Mouse (Mus musculus): Measurements from ENCODE around the gene Ccdc171. TPM values are rescaled to one million over a fixed set of nuclear protein-coding genes. Genes with fewer than 3 reads are reported as not detected.
"Not testable (repeated sequence)": the region's sequence is repeated elsewhere in the genome, so short reads cannot be mapped to it uniquely, and the experiment has no call there.

The Ccdc171 gene
- total and polyA plus RNA-seq, 2 experiments = 1.4 to 6.8 TPM

GRCm38 (mm10) chr4:83493112-83493511 lies 32.2 kb upstream of the Ccdc171 start:
- H3K27ac ChIP-seq (replicated peaks; ENCODE audit: insufficient read depth, low read depth, low read length) = no peak overlapping the region
- TF ChIP-seq CTCF (IDR thresholded peaks at IDR 0.05; ENCODE audit: low read depth, low read length) (no peak), POLR2A (IDR thresholded peaks at IDR 0.05; ENCODE audit: extremely low read depth, insufficient read depth, low read length) (no peak)
- no peaks in the 10 kb centered on the region for H3K27me3 ChIP-seq (ENCODE audit: control insufficient read depth, insufficient read depth, low read length)
- H3K79me2 ChIP-seq (ENCODE audit: control insufficient read depth, insufficient read depth, low read length) = no peaks in the 10 kb centered on the region
- 95% methylated on average over 1 of the region's 1 CpGs for WGBS
- H3K4me3 ChIP-seq (ENCODE audit: insufficient read depth, low read depth, low read length) = no peak overlapping the region
- no peaks in the 10 kb centered on the region for H3K4me1 ChIP-seq (ENCODE audit: control insufficient read depth, insufficient read depth, low read length)
- H3K9ac ChIP-seq (ENCODE audit: low read depth, low read length) = no peak overlapping the region
- H3K36me3 ChIP-seq (ENCODE audit: control insufficient read depth, insufficient read depth, low read length) = no peaks in the 10 kb centered on the region
- DNase-seq (ENCODE audit: extremely low read depth, low read depth, low spot score) = no peak

DNA sequence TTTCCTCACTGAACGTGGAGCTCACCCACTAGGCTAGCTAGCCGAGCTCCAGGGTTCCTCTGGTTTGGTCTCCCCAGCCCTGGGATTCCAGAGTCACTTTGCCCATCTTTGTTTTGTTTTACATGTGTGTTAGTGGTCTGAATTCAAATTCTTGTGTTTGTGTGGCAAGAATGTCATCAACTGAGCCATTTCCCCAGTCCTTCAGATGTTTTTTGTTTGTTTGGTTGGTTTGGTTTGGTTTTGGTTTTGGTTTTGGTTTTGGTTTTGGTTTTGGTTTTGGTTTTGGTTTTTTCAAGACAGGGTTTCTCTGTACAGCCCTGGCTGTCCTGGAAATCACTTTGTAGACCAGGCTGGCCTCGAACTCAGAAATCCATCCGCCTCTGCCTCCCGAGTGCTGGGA lies 28.3 kb upstream of the Ccdc171 start:
- H3K79me2 ChIP-seq (ENCODE audit: control insufficient read depth, insufficient read depth, low read length); H3K27ac ChIP-seq (replicated peaks; ENCODE audit: insufficient read depth, low read depth, low read length); H3K9ac ChIP-seq (ENCODE audit: low read depth, low read length); H3K27me3 ChIP-seq (ENCODE audit: control insufficient read depth, insufficient read depth, low read length); H3K4me3 ChIP-seq (ENCODE audit: insufficient read depth, low read depth, low read length); H3K36me3 ChIP-seq (ENCODE audit: control insufficient read depth, insufficient read depth, low read length); DNase-seq (ENCODE audit: extremely low read depth, low read depth, low spot score); H3K4me1 ChIP-seq (ENCODE audit: control insufficient read depth, insufficient read depth, low read length): not testable (repeated sequence)
- 93% methylated on average over 5 of the region's 5 CpGs for WGBS

DNA sequence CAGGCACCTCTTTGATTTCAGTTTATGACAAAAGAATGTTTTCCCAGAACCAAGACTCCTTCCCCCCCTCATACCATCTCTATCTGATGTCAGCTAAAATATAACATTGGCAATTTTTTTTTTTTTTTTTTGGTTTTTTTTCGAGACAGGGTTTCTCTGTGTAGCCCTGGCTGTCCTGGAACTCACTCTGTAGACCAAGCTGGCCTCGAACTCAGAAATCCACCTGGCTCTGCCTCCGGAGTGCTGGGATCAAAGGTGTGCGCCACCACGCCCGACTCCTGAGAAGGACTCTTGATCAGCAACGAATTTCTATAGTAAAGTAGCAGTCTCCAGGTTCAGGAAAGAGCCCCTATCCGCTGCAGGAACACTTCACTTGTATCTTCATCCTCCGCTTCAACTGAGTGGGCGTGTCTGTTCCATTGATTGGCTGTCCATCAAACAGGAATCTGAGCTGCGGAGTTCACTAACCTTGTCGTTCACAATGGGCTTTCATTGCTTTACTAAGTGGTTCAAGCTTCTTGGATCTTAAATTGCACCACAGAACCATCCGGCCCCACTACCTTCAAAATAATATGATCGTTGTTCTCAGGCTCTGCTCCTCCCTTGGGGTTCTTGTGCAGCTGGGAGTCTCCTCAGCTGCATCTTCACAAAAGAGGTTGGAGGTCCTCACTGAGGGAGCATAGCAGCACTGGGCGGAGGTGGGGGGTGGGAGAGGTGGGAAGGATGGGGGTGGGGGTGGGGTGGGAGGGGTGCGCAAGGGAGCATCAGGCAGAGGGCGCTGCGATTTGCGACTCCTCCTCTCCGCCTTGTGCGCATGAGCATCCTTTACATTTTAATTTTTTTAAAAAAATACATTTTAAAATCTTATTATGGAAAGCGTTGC lies 24.9 kb upstream of the Ccdc171 start:
- H3K4me3 ChIP-seq (ENCODE audit: insufficient read depth, low read depth, low read length) = no peak overlapping the region
- DNase-seq (ENCODE audit: extremely low read depth, low read depth, low spot score) = no peak
- H3K27ac ChIP-seq (replicated peaks; ENCODE audit: insufficient read depth, low read depth, low read length) = no peak overlapping the region
- TF ChIP-seq POLR2A (IDR thresholded peaks at IDR 0.05; ENCODE audit: extremely low read depth, insufficient read depth, low read length) (no peak), CTCF (IDR thresholded peaks at IDR 0.05; ENCODE audit: low read depth, low read length) (no peak)
- 18% methylated on average over 22 of the region's 22 CpGs for WGBS
- no peaks in the 10 kb centered on the region for H3K36me3 ChIP-seq (ENCODE audit: control insufficient read depth, insufficient read depth, low read length)
- H3K79me2 ChIP-seq (ENCODE audit: control insufficient read depth, insufficient read depth, low read length) = no peaks in the 10 kb centered on the region
- H3K4me1 ChIP-seq (ENCODE audit: control insufficient read depth, insufficient read depth, low read length) = no peaks in the 10 kb centered on the region
- H3K27me3 ChIP-seq (ENCODE audit: control insufficient read depth, insufficient read depth, low read length) = no peaks in the 10 kb centered on the region
- no peak overlapping the region for H3K9ac ChIP-seq (ENCODE audit: low read depth, low read length)

DNA sequence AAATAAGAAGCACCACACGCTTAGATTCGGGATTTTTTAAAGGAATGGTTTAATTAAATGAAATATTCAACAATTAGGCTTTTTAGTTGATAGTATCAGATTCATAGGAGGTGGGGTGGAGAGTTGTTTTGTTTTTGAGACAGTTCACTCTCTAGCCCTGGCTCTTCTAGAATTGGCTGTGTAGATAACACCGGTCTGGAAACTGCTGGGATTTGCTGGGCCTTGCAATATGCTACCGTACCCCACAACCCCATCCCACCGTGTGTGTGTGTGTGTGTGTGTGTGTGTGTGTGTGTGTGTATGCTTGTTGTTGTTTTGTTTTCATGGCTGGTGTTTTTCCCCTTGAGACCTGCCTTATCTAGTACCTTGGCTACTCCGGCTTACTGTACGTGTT lies 24.3 kb upstream of the Ccdc171 start:
- no peak overlapping the region for H3K9ac ChIP-seq (ENCODE audit: low read depth, low read length)
- no peak for DNase-seq (ENCODE audit: extremely low read depth, low read depth, low spot score)
- no peak overlapping the region for H3K4me3 ChIP-seq (ENCODE audit: insufficient read depth, low read depth, low read length)
- H3K27me3 ChIP-seq (ENCODE audit: control insufficient read depth, insufficient read depth, low read length) = no peaks in the 10 kb centered on the region
- H3K36me3 ChIP-seq (ENCODE audit: control insufficient read depth, insufficient read depth, low read length) = no peaks in the 10 kb centered on the region
- no peaks in the 10 kb centered on the region for H3K4me1 ChIP-seq (ENCODE audit: control insufficient read depth, insufficient read depth, low read length)
- 56% methylated on average over 7 of the region's 7 CpGs for WGBS
- H3K27ac ChIP-seq (replicated peaks; ENCODE audit: insufficient read depth, low read depth, low read length) = no peak overlapping the region
- no peaks in the 10 kb centered on the region for H3K79me2 ChIP-seq (ENCODE audit: control insufficient read depth, insufficient read depth, low read length)
- TF ChIP-seq CTCF (IDR thresholded peaks at IDR 0.05; ENCODE audit: low read depth, low read length) = no peak
- TF ChIP-seq POLR2A (IDR thresholded peaks at IDR 0.05; ENCODE audit: extremely low read depth, insufficient read depth, low read length) = no peak

DNA sequence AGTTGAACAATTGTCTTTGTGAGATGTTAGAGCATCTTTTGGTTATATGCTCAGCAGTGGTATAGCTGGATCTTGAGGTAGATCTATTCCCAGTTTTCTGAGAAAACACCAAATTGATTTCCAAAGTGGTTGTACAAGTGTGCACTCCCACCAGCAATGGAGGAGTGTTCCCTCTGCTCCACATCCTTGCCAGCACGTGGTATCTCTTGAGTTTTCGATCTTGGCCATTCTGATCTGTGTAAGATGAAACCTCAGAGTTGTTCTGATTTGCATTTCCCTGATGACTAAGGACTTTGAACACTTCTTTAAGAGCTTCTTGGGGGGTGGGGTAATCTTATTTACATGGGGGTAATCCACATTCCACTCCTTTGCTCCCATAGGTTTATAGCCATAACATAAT lies 15.7 kb upstream of the Ccdc171 start:
- 63% methylated on average over 2 of the region's 2 CpGs for WGBS
- H3K9ac ChIP-seq (ENCODE audit: low read depth, low read length) = no peak overlapping the region
- DNase-seq (ENCODE audit: extremely low read depth, low read depth, low spot score) = no peak
- TF ChIP-seq CTCF (IDR thresholded peaks at IDR 0.05; ENCODE audit: low read depth, low read length) (no peak), POLR2A (IDR thresholded peaks at IDR 0.05; ENCODE audit: extremely low read depth, insufficient read depth, low read length) (no peak)
- no peak overlapping the region for H3K4me3 ChIP-seq (ENCODE audit: insufficient read depth, low read depth, low read length)
- H3K4me1 ChIP-seq (ENCODE audit: control insufficient read depth, insufficient read depth, low read length) = no peaks in the 10 kb centered on the region
- no peaks in the 10 kb centered on the region for H3K27me3 ChIP-seq (ENCODE audit: control insufficient read depth, insufficient read depth, low read length)
- no peaks in the 10 kb centered on the region for H3K79me2 ChIP-seq (ENCODE audit: control insufficient read depth, insufficient read depth, low read length)
- no peak overlapping the region for H3K27ac ChIP-seq (replicated peaks; ENCODE audit: insufficient read depth, low read depth, low read length)
- H3K36me3 ChIP-seq (ENCODE audit: control insufficient read depth, insufficient read depth, low read length) = no peaks in the 10 kb centered on the region

GRCm38 (mm10) chr4:83511083-83511482 lies 14.3 kb upstream of the Ccdc171 start:
- no peaks in the 10 kb centered on the region for H3K27me3 ChIP-seq (ENCODE audit: control insufficient read depth, insufficient read depth, low read length)
- no peaks in the 10 kb centered on the region for H3K79me2 ChIP-seq (ENCODE audit: control insufficient read depth, insufficient read depth, low read length)
- no peak for DNase-seq (ENCODE audit: extremely low read depth, low read depth, low spot score)
- H3K4me3 ChIP-seq (ENCODE audit: insufficient read depth, low read depth, low read length) = no peak overlapping the region
- H3K36me3 ChIP-seq (ENCODE audit: control insufficient read depth, insufficient read depth, low read length) = no peaks in the 10 kb centered on the region
- WGBS = 80% methylated on average over 8 of the region's 8 CpGs
- TF ChIP-seq CTCF (IDR thresholded peaks at IDR 0.05; ENCODE audit: low read depth, low read length) (no peak), POLR2A (IDR thresholded peaks at IDR 0.05; ENCODE audit: extremely low read depth, insufficient read depth, low read length) (no peak)
- H3K9ac ChIP-seq (ENCODE audit: low read depth, low read length) = no peak overlapping the region
- H3K4me1 ChIP-seq (ENCODE audit: control insufficient read depth, insufficient read depth, low read length) = no peaks in the 10 kb centered on the region
- no peak overlapping the region for H3K27ac ChIP-seq (replicated peaks; ENCODE audit: insufficient read depth, low read depth, low read length)

All from liver, adult 2 months (tissue).